Mouse (Mus musculus): ENCODE data around the gene Aspscr1. TPM values are rescaled to one million over a fixed set of nuclear protein-coding genes. Genes with fewer than 3 reads are reported as not detected.
"Not testable (repeated sequence)": the region's sequence is repeated elsewhere in the genome, so short reads cannot be mapped to it uniquely, and the experiment has no call there.

Aspscr1 gene
- polyA plus RNA-seq, 1 experiment, result 42.8 TPM

DNA sequence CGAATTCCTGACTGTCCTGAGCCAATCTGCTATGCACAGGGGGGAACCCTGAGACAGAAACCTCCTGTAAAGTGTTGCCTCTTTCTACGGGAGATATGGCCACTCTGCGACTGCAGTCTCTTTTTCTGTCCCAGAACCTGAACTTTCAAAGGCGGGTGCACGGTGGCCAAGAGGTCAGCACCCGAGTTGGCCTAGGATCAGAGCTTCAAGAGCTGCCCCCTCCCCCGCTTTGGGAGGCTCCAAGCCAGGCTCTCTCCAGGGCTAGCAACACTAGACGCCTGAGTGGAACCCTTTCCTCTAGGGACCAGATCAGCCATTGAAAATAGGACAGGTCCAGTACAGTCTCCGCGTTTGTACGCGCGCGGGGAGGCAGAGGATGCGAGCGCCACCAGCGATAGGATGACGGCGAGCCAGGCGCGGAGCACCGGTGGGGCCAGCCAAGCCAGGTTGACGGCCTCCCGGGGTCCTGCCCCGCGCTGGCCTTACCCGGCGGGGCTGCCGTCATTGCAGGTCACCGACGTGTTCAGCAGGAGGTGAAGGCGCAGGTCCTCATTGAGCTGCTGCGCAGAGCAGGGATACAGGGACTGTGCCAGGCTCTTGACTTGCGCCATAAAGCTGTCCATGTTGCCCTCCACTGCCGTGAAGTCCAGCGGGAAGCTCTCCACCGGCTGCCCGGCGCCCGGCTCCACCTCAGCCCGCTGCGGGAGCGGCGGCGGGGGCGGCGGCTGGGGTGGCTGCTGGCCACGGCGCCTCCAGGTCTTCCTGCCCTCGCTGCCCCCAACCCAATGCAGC, 13.1 kb upstream of the Aspscr1 start:
- Histone ChIP-seq H3K4me1 (ENCODE audit: control insufficient read depth, insufficient read depth, low read length) (no peaks in the 10 kb centered on the region), H3K4me3 (ENCODE audit: insufficient read depth, low read length) (peak overlapping the region; percentile 43)
- TF ChIP-seq POLR2A (IDR thresholded peaks at IDR 0.05; ENCODE audit: borderline replicate concordance, low read depth, low read length), result no peak
- no peak for TF ChIP-seq CTCF (IDR thresholded peaks at IDR 0.05; ENCODE audit: low read depth, low read length)

DNA sequence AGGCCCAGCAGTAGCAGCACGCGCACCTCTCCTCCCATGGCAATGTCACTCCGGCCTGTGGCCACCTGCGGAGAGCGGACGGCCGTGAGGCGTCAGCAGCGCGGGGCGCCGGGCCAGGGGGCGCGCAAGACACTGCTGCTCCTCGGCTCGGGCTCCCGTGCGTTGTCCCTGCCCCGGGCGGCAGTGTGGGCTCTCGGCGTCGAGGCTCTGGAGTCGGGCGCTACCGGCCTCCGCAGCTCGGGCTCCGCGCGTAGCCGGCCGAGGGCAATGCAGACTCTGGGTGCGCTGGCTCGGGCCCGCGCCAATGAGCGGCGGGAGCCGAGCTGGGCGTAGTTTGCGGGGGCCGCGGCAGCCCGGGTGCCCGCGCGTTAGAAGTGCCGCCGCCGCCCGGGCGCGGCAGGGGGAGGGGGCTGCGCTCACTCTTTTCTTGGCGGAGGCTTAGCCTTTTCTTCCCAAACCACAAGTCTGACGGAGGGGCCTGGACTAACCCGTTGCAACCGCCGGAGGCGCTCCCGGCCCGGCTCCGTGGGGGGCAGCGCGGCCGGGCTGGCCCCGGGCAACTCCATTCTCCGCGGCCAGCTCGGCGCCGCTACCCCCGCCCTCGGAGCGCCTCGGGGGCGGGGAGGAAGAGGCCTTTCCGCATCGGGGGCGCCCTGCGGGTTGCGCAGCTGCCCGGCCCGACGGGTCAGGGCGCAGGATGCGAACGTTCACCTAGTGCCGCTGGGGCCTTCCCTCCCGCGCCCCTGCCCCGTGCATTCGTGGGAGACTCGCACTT, 12.3 kb upstream of the Aspscr1 start:
- H3K27ac ChIP-seq (ENCODE audit: insufficient read depth, low read depth, low read length), result no peak overlapping the region
- peak overlapping the region; percentile 43 for H3K4me3 ChIP-seq (ENCODE audit: insufficient read depth, low read length)
- no peaks in the 10 kb centered on the region for H3K4me1 ChIP-seq (ENCODE audit: control insufficient read depth, insufficient read depth, low read length)

More for the DNA sequence above, 13.1 kb upstream of the Aspscr1 start:
- no peak overlapping the region for H3K27ac ChIP-seq (ENCODE audit: insufficient read depth, low read depth, low read length)

DNA sequence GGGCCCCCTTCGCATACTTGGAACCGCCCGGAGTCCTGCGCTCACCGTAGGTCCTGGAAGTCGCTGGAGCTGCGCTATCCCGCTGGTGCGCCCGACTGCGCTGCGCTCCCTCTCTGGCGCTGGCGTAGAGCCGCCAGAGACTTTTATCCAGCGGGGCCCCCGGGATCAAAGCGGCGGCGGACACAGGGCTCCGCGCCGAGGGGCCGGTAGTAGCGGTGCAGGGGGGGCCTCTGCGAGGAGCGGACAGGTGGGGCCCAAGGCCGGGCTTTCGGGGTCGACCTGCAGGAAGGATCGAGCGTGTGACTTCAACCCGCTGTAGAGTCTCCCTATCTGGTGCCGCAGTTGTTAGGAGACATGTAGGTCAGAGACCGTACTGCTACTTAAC, 11.7 kb upstream of the Aspscr1 start, which contains the start of gene Notum:
TSS of gene Notum (minus strand) at position 100 of the 385 bp plus-strand sequence.
- peak within 1 kb of the TSS; percentile 43 for H3K4me3 ChIP-seq (ENCODE audit: insufficient read depth, low read length)
- H3K27ac ChIP-seq (ENCODE audit: insufficient read depth, low read depth, low read length), result no peak within 1 kb of the TSS
- no peak for TF ChIP-seq POLR2A (IDR thresholded peaks at IDR 0.05; ENCODE audit: borderline replicate concordance, low read depth, low read length)
- no peak for TF ChIP-seq CTCF (IDR thresholded peaks at IDR 0.05; ENCODE audit: low read depth, low read length)
- H3K4me1 ChIP-seq (ENCODE audit: control insufficient read depth, insufficient read depth, low read length), result no peaks in the 10 kb centered on the region

More for the DNA sequence above, 12.3 kb upstream of the Aspscr1 start:
- TF ChIP-seq CTCF (IDR thresholded peaks at IDR 0.05; ENCODE audit: low read depth, low read length), result no peak
- no peak for TF ChIP-seq POLR2A (IDR thresholded peaks at IDR 0.05; ENCODE audit: borderline replicate concordance, low read depth, low read length)

DNA sequence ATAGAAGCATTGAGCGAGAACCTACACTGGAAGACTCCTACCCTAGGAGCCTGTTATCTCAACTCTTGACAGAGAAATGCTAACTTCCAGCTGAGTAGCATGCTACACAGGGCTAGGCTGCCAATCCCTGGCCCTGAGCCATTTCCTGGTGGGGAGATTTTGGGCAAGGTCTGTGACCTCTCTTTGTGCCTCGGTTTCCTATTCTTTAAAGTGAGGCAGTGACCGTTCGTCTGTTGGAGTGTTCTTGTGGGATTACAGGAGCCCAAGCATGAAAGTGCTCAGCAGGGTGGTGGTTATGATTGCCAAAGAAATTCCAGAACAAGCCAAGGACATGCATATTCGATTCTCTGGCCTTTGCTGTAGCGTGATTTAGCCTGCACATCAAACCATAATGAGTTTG, 10.0 kb upstream of the Aspscr1 start:
- TF ChIP-seq CTCF (IDR thresholded peaks at IDR 0.05; ENCODE audit: low read depth, low read length) (no peak), POLR2A (IDR thresholded peaks at IDR 0.05; ENCODE audit: borderline replicate concordance, low read depth, low read length) (no peak)
- no peak overlapping the region for H3K27ac ChIP-seq (ENCODE audit: insufficient read depth, low read depth, low read length)
- H3K4me3 ChIP-seq (ENCODE audit: insufficient read depth, low read length), result no peak overlapping the region

DNA sequence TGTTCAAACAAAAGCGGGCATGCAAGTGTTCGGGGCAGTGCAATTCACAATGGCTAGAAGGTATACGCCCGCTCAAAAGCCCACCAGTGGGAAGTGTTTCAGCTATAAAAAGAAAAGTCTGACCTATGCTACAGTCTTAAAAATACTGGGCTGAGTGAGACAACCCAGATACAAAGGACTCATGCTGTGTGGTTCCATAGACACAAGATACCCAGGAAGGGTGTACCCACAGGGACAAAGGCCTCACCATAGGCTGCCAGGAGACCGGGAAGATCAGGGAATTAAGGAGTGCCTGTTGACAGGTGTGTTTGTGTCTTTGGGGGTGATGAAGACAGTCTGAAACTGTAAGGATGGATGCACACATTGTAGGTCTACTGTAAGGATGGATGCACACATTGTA, 9.1 kb upstream of the Aspscr1 start:
- Histone ChIP-seq H3K4me1 (ENCODE audit: control insufficient read depth, insufficient read depth, low read length) (no peaks in the 10 kb centered on the region), H3K27ac (ENCODE audit: insufficient read depth, low read depth, low read length) (no peak overlapping the region)
- TF ChIP-seq CTCF (IDR thresholded peaks at IDR 0.05; ENCODE audit: low read depth, low read length) (no peak), POLR2A (IDR thresholded peaks at IDR 0.05; ENCODE audit: borderline replicate concordance, low read depth, low read length) (no peak)

More for the DNA sequence above, 10.0 kb upstream of the Aspscr1 start:
- no peaks in the 10 kb centered on the region for H3K4me1 ChIP-seq (ENCODE audit: control insufficient read depth, insufficient read depth, low read length)

DNA sequence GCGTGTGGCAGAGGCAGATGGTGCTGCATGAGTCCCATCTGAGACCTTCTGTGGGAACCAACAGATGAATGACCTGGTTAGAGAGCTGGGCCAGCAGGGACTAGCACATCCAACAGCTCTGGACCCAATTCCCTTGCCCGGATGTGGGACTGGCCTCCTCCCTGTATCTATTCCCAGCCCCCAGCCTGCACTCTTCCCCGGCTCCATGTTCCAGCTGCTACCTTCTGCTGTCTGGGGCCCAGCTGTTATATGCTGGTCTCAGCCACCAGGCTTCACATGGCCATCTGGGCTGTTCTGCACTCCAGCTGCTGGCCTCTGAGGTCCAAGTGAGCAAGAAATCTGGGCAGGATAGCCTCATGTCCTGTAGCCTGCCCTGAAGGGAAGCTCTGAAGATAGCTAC, 7.4 kb upstream of the Aspscr1 start:
- TF ChIP-seq CTCF (IDR thresholded peaks at IDR 0.05; ENCODE audit: low read depth, low read length) (no peak), POLR2A (IDR thresholded peaks at IDR 0.05; ENCODE audit: borderline replicate concordance, low read depth, low read length) (no peak)
- H3K4me1 ChIP-seq (ENCODE audit: control insufficient read depth, insufficient read depth, low read length), result no peaks in the 10 kb centered on the region
- H3K27ac ChIP-seq (ENCODE audit: insufficient read depth, low read depth, low read length), result no peak overlapping the region
- no peak overlapping the region for H3K4me3 ChIP-seq (ENCODE audit: insufficient read depth, low read length)

More for the DNA sequence above, 9.1 kb upstream of the Aspscr1 start:
- no peak overlapping the region for H3K4me3 ChIP-seq (ENCODE audit: insufficient read depth, low read length)

DNA sequence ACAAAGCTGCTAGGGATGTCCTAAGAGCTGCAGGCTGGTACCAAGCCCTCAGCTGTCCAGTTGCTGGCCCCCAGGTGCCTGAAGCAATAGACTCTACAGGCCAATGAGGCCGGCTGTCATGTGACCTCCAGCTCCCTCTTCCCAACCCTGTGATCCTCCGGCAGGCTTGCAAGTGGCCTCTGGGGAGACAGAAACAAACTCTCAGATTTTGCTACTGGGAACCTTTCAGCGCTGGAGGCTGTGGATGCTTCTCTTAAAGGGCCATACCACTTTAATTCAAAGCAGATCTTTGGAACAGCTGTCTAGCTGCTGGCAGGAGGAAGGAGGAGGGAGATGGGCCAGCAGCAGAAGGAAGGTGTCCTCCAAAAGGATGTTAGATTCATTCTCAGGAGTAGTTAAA, 6.2 kb upstream of the Aspscr1 start:
- TF ChIP-seq CTCF (IDR thresholded peaks at IDR 0.05; ENCODE audit: low read depth, low read length) (no peak), POLR2A (IDR thresholded peaks at IDR 0.05; ENCODE audit: borderline replicate concordance, low read depth, low read length) (no peak)
- H3K27ac ChIP-seq (ENCODE audit: insufficient read depth, low read depth, low read length), result no peak overlapping the region
- H3K4me3 ChIP-seq (ENCODE audit: insufficient read depth, low read length), result no peak overlapping the region
- no peaks in the 10 kb centered on the region for H3K4me1 ChIP-seq (ENCODE audit: control insufficient read depth, insufficient read depth, low read length)

DNA sequence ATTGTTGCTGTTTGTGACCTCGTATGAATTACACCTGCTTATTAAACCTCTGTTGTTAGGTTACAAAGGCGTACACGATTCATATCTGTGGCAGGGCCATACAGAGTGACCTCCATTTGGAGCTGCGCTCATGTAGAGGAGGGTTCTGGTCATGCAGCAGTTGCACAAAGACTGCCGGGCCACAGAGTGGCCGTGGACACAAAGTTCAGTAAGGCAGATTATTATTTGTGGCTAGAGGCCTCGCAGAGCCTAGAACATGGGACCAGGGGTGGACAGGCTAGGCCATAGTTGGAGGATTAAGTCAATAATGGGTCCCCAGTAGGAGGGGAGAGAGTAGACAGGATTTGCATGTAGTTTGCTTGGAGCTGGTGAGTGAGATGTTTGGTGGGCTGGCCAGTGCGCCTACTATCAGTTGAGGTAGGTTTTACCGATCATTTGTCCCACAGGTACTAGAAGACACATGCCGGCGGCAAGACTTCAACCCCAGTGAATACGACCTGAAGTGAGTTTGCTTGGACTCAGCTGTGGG, 885 bp downstream of the Aspscr1 start:
- peaks cover 20% of the 10 kb centered on the region for H3K4me1 ChIP-seq (ENCODE audit: control insufficient read depth, insufficient read depth, low read length)
- peak overlapping the region; percentile 86 for H3K4me3 ChIP-seq (ENCODE audit: insufficient read depth, low read length)
- no peak for TF ChIP-seq POLR2A (IDR thresholded peaks at IDR 0.05; ENCODE audit: borderline replicate concordance, low read depth, low read length)
- no peak for TF ChIP-seq CTCF (IDR thresholded peaks at IDR 0.05; ENCODE audit: low read depth, low read length)
- peak overlapping the region; percentile 81 for H3K27ac ChIP-seq (ENCODE audit: insufficient read depth, low read depth, low read length)

DNA sequence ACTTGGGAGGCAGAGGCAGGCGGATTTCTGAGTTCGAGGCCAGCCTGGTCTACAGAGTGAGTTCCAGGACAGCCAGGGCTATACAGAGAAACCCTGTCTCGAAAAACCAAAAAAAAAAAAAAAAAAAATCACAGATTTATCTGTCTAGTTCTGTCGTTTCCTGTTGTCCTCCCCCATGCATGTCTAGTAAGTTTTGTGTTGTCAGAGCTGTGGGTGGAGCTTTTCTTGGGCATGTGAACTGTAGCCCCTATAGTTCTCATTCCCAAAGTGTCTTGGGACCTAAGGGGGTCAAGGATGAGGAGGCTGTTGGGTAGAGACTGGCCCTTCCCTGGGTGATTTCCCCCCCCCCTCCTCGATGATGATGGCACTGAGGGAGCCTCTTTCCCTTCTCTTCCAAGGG, 3.1 kb downstream of the Aspscr1 start:
- H3K4me1 ChIP-seq (ENCODE audit: control insufficient read depth, insufficient read depth, low read length), result peaks cover 20% of the 10 kb centered on the region
- H3K4me3 ChIP-seq (ENCODE audit: insufficient read depth, low read length); H3K27ac ChIP-seq (ENCODE audit: insufficient read depth, low read depth, low read length): not testable (repeated sequence)

DNA sequence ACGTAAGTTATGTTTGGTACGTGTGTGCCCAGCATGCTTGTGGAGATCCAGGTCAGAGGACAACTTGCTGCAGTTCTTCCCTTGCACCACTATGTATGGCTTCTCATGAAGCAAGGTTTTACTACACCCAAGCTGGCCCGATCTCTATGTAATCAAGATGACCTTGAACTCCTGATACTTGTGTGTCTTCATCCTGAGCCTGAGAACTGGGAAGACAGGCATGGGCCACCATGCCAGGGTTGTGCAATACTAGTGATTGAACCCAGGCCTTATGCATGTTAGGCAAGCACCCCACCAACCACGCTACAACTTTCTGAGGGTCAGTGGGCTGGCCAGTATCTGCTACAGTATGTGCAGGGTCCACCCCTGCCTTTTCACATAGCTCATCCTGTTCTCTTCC, 4.2 kb downstream of the Aspscr1 start:
- no peak overlapping the region for H3K27ac ChIP-seq (ENCODE audit: insufficient read depth, low read depth, low read length)
- no peak for TF ChIP-seq CTCF (IDR thresholded peaks at IDR 0.05; ENCODE audit: low read depth, low read length)
- no peak for TF ChIP-seq POLR2A (IDR thresholded peaks at IDR 0.05; ENCODE audit: borderline replicate concordance, low read depth, low read length)
- no peak overlapping the region for H3K4me3 ChIP-seq (ENCODE audit: insufficient read depth, low read length)
- peaks cover 20% of the 10 kb centered on the region for H3K4me1 ChIP-seq (ENCODE audit: control insufficient read depth, insufficient read depth, low read length)
